Mouse (Mus musculus) E14TG2a.4 (cell line): ENCODE data around the gene Amh.

Source experiments
- CTCF ChIP-seq: conservative IDR thresholded peaks from 2 replicates; pipeline ENCODE4 v1.5.1; 2014; ENCODE audit warnings: low read length
- POU5F1 ChIP-seq: IDR thresholded peaks from 2 replicates; pipeline ENCODE4 v1.6.1; 2014; ENCODE audit warnings: low read length, borderline replicate concordance

GRCm38 (mm10) chr10:80797186-80798149 is 7.6 kb upstream of the Amh start:
- TF ChIP-seq CTCF: no peak
- no peak for TF ChIP-seq POU5F1
